Mouse (Mus musculus) E14TG2a.4 (cell line): Measurements from ENCODE around the gene Sept3.

Source experiments
- H3K27me3 ChIP-seq: 2 replicates; pipeline ENCODE4 v1.6.1; 2014; ENCODE audit warnings: low read length, control low read depth; ENCODE audit not compliant: insufficient read depth
- H3K36me3 ChIP-seq: 2 replicates; pipeline ENCODE4 v1.6.1; 2014; ENCODE audit warnings: low read length, control low read depth; ENCODE audit not compliant: insufficient read depth
- H3K4me1 ChIP-seq: replicated peaks from 2 replicates; pipeline ENCODE4 v1.6.1; 2014; ENCODE audit warnings: low read depth, low read length, control low read depth
- H3K4me3 ChIP-seq: replicated peaks from 2 replicates; pipeline ENCODE4 v1.5.1; 2014; ENCODE audit warnings: mild to moderate bottlenecking, low read length
- H3K9me3 ChIP-seq: 2 replicates; pipeline ENCODE4 v1.6.1; 2014; ENCODE audit warnings: low read length, control low read depth
- CTCF ChIP-seq: conservative IDR thresholded peaks from 2 replicates; pipeline ENCODE4 v1.5.1; 2014; ENCODE audit warnings: low read length
- NANOG ChIP-seq: IDR thresholded peaks from 2 replicates; pipeline ENCODE4 v1.6.1; 2014; ENCODE audit warnings: borderline replicate concordance, low read length, mixed read lengths
- POU5F1 ChIP-seq: IDR thresholded peaks from 2 replicates; pipeline ENCODE4 v1.6.1; 2014; ENCODE audit warnings: low read length, borderline replicate concordance

Gene Sept3

DNA sequence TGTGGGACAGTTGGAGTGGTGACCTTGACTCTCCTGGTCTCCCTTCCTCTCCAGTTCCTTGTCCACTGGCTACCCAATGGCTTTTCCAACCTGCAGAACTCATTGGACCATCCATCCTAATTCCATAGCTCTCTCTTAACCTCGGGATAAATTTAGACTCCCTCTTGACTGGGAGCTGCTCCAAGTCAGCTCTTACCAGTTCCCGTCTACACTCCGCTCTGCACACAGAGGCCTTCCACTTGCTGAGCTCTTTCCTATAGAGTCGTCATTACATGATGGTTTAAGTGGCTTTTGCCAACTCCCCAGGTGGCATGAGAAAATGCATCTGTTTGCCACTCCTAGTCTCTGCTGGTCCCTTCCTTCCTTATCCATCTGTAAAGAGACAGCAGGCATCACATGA is 5.9 kb downstream of the Sept3 start:
- TF ChIP-seq NANOG (no peak), POU5F1 (no peak), CTCF (no peak)
- Histone ChIP-seq H3K27me3 (peaks cover 27% of the 10 kb centered on the region), H3K4me3 (no peak overlapping the region), H3K9me3 (no peaks in the 10 kb centered on the region), H3K4me1 (peaks cover 16% of the 10 kb centered on the region), H3K36me3 (peaks cover 42% of the 10 kb centered on the region)

DNA sequence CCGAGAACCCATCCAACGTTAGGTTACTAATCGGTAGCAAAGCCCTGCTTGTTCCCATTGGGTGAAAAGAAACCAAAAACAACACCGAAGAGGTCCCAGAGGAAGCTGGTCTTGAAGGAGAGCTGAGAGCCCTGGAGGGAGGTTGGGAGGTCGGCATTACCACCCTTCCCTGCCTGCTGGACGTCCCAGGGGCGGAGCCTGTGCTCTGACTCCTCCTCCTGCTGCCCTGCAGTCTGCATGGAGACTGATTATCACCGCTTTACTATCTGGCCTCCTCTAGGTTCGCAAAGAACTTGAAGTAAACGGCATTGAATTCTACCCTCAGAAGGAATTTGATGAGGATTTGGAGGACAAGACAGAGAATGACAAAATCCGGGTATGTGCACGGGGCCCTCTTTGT is 11.5 kb downstream of the Sept3 start:
- Histone ChIP-seq H3K36me3 (peaks cover 57% of the 10 kb centered on the region), H3K9me3 (no peaks in the 10 kb centered on the region), H3K27me3 (no peaks in the 10 kb centered on the region), H3K4me1 (peaks cover 10% of the 10 kb centered on the region), H3K4me3 (no peak overlapping the region)
- TF ChIP-seq POU5F1 = no peak
- no peak for TF ChIP-seq NANOG
- TF ChIP-seq CTCF = no peak

DNA sequence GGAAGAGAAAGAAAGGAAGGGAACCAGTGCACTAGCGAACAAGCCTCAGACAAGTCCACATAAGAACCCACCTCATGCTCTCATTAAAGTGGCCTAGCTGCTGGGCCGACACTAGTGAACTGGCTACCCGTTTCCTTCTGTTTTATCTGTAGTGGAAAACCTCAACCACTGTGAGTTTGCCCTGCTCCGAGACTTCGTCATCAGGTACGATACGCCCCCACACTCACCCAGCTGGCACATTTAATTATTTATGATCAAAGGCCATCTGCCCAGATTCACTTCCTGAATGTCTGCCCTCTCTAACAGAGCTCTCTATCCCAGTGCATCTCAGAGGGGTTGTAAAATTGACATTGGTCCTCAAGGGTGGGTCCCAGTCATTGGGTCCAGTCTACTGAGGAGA is 15.6 kb downstream of the Sept3 start:
- peaks cover 29% of the 10 kb centered on the region for H3K4me1 ChIP-seq
- TF ChIP-seq NANOG = no peak
- no peak for TF ChIP-seq CTCF
- TF ChIP-seq POU5F1 = no peak
- H3K27me3 ChIP-seq = no peaks in the 10 kb centered on the region
- no peaks in the 10 kb centered on the region for H3K9me3 ChIP-seq
- H3K36me3 ChIP-seq = peaks cover 39% of the 10 kb centered on the region
- no peak overlapping the region for H3K4me3 ChIP-seq

DNA sequence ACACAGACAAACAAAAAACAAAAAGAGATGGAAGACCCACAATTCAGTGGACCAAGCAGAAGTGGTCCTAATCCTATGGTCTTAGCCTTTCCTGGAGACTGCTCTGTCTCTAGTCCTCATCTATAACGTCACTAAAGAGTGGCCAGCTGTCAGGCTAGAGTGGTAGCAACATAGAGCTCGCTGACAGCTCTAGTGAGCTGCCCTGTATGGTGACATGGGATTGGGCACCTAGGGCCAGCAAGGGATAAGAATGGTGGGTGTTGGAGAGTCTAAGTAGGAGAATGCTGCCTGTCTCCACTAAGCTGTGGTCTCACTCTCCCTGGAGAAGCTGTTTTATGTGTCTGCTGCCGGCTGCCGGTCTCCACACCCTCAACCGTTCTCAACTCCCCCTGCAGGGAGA is 18.2 kb downstream of the Sept3 start:
- no peak overlapping the region for H3K4me3 ChIP-seq

DNA sequence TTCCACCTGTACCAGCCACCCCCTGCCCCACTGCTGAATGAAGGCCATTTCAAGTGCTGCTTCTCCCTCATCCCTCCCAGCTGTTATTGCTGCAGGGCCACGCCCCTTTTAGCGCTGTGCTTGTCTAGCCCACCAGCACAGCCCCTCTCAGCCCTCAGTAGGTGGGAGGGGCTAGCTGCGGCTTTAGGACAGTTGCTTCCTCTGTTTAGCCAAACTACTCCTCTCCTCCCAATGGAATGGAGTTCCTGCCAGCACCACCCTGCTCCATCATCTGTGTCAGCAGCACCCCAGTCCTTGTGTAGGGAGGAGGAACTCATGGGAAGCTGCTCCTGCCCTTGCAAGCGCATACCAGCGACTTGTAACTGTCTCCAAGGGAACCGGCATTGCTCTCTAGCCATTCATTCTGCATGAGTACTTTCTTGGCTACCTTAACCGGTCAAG is 18.6 kb downstream of the Sept3 start:
- Histone ChIP-seq H3K9me3 (no peaks in the 10 kb centered on the region), H3K4me3 (no peak overlapping the region), H3K36me3 (peaks cover 27% of the 10 kb centered on the region), H3K27me3 (no peaks in the 10 kb centered on the region), H3K4me1 (peaks cover 25% of the 10 kb centered on the region)
- TF ChIP-seq POU5F1 (no peak), NANOG (no peak)

More for the DNA sequence above, 18.2 kb downstream of the Sept3 start:
- Histone ChIP-seq H3K36me3 (peaks cover 27% of the 10 kb centered on the region), H3K9me3 (no peaks in the 10 kb centered on the region), H3K4me1 (peaks cover 25% of the 10 kb centered on the region), H3K27me3 (no peaks in the 10 kb centered on the region)
- no peak for TF ChIP-seq NANOG
- TF ChIP-seq CTCF = no peak
- no peak for TF ChIP-seq POU5F1

DNA sequence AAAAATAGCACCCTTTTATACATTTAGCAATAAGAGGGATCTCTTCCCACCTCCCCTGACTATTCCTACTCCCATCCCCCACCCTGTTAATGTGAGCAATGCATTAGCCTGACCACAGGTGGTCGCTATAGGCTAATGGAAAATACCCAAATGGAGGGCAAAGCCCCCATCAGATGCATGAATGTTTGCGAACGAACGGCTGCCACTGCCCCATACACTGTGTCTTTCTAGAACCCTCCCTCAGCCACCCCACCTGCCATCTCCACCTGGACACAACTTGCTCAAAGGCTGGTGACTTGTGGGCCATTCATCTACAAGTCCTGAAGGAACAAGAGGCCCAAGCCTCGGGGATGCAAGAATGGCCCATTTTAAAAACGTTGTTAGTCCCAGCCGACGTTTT is 19.4 kb downstream of the Sept3 start:
- H3K9me3 ChIP-seq = no peaks in the 10 kb centered on the region
- H3K4me3 ChIP-seq = no peak overlapping the region
- H3K4me1 ChIP-seq = peaks cover 28% of the 10 kb centered on the region
- H3K27me3 ChIP-seq = peaks cover 6% of the 10 kb centered on the region
- TF ChIP-seq NANOG (no peak), POU5F1 (no peak), CTCF (peak; percentile 47)
- peaks cover 19% of the 10 kb centered on the region for H3K36me3 ChIP-seq

DNA sequence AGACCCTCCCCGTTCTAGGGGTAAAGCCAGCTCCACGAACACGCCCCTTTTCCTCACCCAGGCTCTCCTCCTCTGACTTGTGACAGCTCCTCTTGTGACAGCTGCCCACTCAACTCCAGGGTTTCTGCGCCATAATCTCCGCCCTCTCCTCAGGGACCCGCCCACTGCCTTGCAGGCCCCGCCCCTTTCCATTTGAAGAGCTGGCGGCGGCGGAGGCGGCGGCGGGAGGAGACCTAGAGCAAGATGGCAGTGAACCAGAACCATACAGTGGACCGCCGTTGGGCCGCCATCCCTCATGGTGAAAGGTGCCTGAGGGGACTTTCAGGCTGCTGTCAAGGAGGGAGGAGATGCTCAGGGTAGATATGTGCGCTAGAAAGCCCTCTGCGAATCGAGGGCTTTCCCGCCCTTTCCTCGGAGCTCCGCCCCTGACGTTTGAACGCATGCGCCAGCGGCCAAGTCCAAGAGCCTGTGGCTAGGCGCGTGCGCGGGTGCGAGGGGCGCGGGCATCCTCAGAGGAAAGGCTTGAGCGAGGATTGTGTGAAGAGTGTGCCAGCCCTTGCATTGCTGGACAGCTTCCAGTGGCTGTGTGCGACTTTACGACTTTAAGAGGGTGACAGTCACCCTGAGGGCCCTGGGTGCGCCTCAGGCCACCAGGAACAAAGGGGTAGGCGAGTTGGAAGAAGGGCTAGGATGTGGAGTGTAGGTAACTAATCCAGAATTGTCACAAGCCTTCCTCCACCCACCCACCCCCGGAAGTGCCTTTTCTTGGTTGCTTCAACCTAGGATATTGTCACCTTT is 24.3 kb downstream of the Sept3 start, which contains the start of gene Wbp2nl:
Gene Wbp2nl (plus strand): TSS at position 191 of the 798 bp plus-strand sequence.
- Histone ChIP-seq H3K4me1 (peaks cover 20% of the 10 kb centered on the region), H3K9me3 (no peaks in the 10 kb centered on the region), H3K36me3 (no peaks in the 10 kb centered on the region), H3K27me3 (peaks cover 21% of the 10 kb centered on the region), H3K4me3 (peak within 1 kb of the TSS; percentile 77)
- TF ChIP-seq CTCF = no peak
- no peak for TF ChIP-seq NANOG
- TF ChIP-seq POU5F1 = no peak

DNA sequence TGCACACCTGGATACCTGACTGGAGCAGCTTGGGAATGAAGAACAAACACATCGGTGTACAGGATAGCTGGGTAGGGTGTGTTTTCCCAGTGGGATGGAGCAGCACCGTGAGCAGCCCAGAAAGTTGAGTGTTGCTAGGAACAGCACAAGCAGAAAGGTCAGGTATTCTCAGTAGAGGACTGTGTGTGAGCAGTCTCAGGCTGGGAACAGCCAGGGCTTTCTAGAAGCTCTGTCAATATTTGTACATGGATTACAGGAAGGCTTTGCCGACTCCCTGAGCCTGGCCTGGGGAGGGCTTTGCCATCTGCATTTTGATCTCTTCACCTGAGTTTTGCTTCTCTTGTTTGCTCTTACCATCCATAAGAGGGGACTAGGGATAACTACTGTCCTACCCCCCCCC is 32.4 kb downstream of the Sept3 start:
- no peaks in the 10 kb centered on the region for H3K36me3 ChIP-seq
- no peaks in the 10 kb centered on the region for H3K27me3 ChIP-seq
- H3K4me1 ChIP-seq = peaks cover 8% of the 10 kb centered on the region
- no peaks in the 10 kb centered on the region for H3K9me3 ChIP-seq
- no peak overlapping the region for H3K4me3 ChIP-seq
- TF ChIP-seq NANOG (no peak), POU5F1 (no peak), CTCF (no peak)
